Mouse (Mus musculus): ENCODE results near the gene Amz1.

- TF ChIP-seq POLR2A (IDR thresholded peaks at IDR 0.05; ENCODE audit: low read depth, low read length) (no peak), CTCF (conservative IDR thresholded peaks at IDR 0.05 in 1 of 2, IDR thresholded peaks at IDR 0.05 in 1 of 2; ENCODE audit: low read depth in 2 of 2, low read length in 2 of 2) (no peak), MAFK (IDR thresholded peaks at IDR 0.05; ENCODE audit: insufficient replicate concordance, low read length) (no peak), POLR2AphosphoS2 (IDR thresholded peaks at IDR 0.05; ENCODE audit: low read depth, low read length) (no peak), CHD2 (IDR thresholded peaks at IDR 0.05; ENCODE audit: low read length) (no peak), ZNF384 (IDR thresholded peaks at IDR 0.05; ENCODE audit: low read depth, low read length) (no peak), MYC (IDR thresholded peaks at IDR 0.05; ENCODE audit: low read depth, low read length) (no peak), SIN3A (IDR thresholded peaks at IDR 0.05; ENCODE audit: low read length) (no peak), ZMIZ1 (IDR thresholded peaks at IDR 0.05; ENCODE audit: low read depth, low read length) (no peak), ETS1 (conservative IDR thresholded peaks at IDR 0.05; ENCODE audit: low read depth, low read length) (no peak), TCF12 (IDR thresholded peaks at IDR 0.05; ENCODE audit: low read depth, low read length) (no peak), UBTF (IDR thresholded peaks at IDR 0.05; ENCODE audit: low read depth, low read length) (no peak), GABPA (IDR thresholded peaks at IDR 0.05; ENCODE audit: insufficient replicate concordance, low read depth, low read length) (no peak)
Measured at GRCm38 (mm10) chr5:140726062-140726839, 2.3 kb downstream of the Amz1 start.
